Mouse (Mus musculus): Measurements from ENCODE around the gene Slc17a6.

Gene Slc17a6

GRCm38 (mm10) chr7:51621694-51622145, at the start of gene Slc17a6:
Slc17a6 (plus strand) TSS chr7:51622006.
- DNase-seq (ENCODE audit: low spot score), result peak; percentile 69

GRCm38 (mm10) chr7:51600021-51600420, 21.8 kb upstream of the Slc17a6 start:
- DNase-seq (ENCODE audit: low spot score), result no peak

GRCm38 (mm10) chr7:51603741-51604140, 18.1 kb upstream of the Slc17a6 start:
- DNase-seq (ENCODE audit: low spot score), result no peak

- DNase-seq (ENCODE audit: low spot score), result no peak
Measured at GRCm38 (mm10) chr7:51614404-51614803, 7.4 kb upstream of the Slc17a6 start.

- DNase-seq (ENCODE audit: low spot score), result no peak
Measured at GRCm38 (mm10) chr7:51617941-51618340, 3.9 kb upstream of the Slc17a6 start.

- no peak for DNase-seq (ENCODE audit: low spot score)
Measured at GRCm38 (mm10) chr7:51618412-51618811, 3.4 kb upstream of the Slc17a6 start.

GRCm38 (mm10) chr7:51619977-51620376, 1.8 kb upstream of the Slc17a6 start:
- DNase-seq (ENCODE audit: low spot score), result no peak

GRCm38 (mm10) chr7:51622196-51622595, 390 bp downstream of the Slc17a6 start:
- DNase-seq (ENCODE audit: low spot score), result no peak

GRCm38 (mm10) chr7:51622666-51623065, 860 bp downstream of the Slc17a6 start:
- no peak for DNase-seq (ENCODE audit: low spot score)

- no peak for DNase-seq (ENCODE audit: low spot score)
Measured at GRCm38 (mm10) chr7:51624336-51624897, 2.6 kb downstream of the Slc17a6 start.

GRCm38 (mm10) chr7:51625161-51625560, 3.4 kb downstream of the Slc17a6 start:
- DNase-seq (ENCODE audit: low spot score), result no peak

- no peak for DNase-seq (ENCODE audit: low spot score)
Measured at GRCm38 (mm10) chr7:51625591-51626255, 3.9 kb downstream of the Slc17a6 start.

- DNase-seq (ENCODE audit: low spot score), result no peak
Measured at GRCm38 (mm10) chr7:51626451-51627000, 4.7 kb downstream of the Slc17a6 start.

GRCm38 (mm10) chr7:51627001-51627631, 5.3 kb downstream of the Slc17a6 start:
- no peak for DNase-seq (ENCODE audit: low spot score)

GRCm38 (mm10) chr7:51627666-51628065, 5.9 kb downstream of the Slc17a6 start:
- DNase-seq (ENCODE audit: low spot score), result no peak

- no peak for DNase-seq (ENCODE audit: low spot score)
Measured at GRCm38 (mm10) chr7:51628349-51628748, 6.5 kb downstream of the Slc17a6 start.

GRCm38 (mm10) chr7:51629206-51629605, 7.4 kb downstream of the Slc17a6 start:
- no peak for DNase-seq (ENCODE audit: low spot score)

GRCm38 (mm10) chr7:51631171-51631570, 9.4 kb downstream of the Slc17a6 start:
- no peak for DNase-seq (ENCODE audit: low spot score)

- DNase-seq (ENCODE audit: low spot score), result no peak
Measured at GRCm38 (mm10) chr7:51632543-51633229, 10.9 kb downstream of the Slc17a6 start.

GRCm38 (mm10) chr7:51633230-51633844, 11.5 kb downstream of the Slc17a6 start:
- DNase-seq (ENCODE audit: low spot score), result no peak

GRCm38 (mm10) chr7:51657152-51657551, 35.3 kb downstream of the Slc17a6 start:
- DNase-seq (ENCODE audit: low spot score), result no peak

GRCm38 (mm10) chr7:51662441-51662840, 40.6 kb downstream of the Slc17a6 start:
- DNase-seq (ENCODE audit: low spot score), result no peak
